Mouse (Mus musculus) liver, embryonic 14.5 days (tissue): ENCODE measurements at regions not wholly inside any gene's neighbourhood (a gene's known extent, or its start where the extent isn't known, plus 50 kb on each side); places are given as distances from the start of the nearest gene placed in this dataset.

Experiments
- CTCF ChIP-seq: IDR thresholded peaks from 2 replicates; pipeline ENCODE4 v1.5.1; 2016; ENCODE audit warnings: antibody characterized with exemption, low read depth, control low read depth
- EP300 ChIP-seq: IDR thresholded peaks from 2 replicates; pipeline ENCODE4 v1.6.1; 2016; ENCODE audit warnings: antibody characterized with exemption, low read depth

- TF ChIP-seq CTCF = no peak
- no peak for TF ChIP-seq EP300
Measured at GRCm38 (mm10) chr6:117489761-117490396, 321.5 kb downstream of the Cxcl12 start.
